Mouse (Mus musculus) embryonic facial prominence, embryonic 12.5 days (tissue): Measurements from ENCODE around the gene Gm14685. TPM values are rescaled to one million over a fixed set of nuclear protein-coding genes. Genes with fewer than 3 reads are reported as not detected.
"Not testable (repeated sequence)": the region's sequence is repeated elsewhere in the genome, so short reads cannot be mapped to it uniquely, and the experiment has no call there.

Source experiments
- ATAC-seq: fragments of 200-750 bp; cut with Nextera tagmentation; 2 replicates; pipeline ENCODE4 v1.8.0; 2017; ENCODE audit not compliant: insufficient number of reproducible peaks, insufficient read depth, low FRiP score, low TSS enrichment
- H3K27ac ChIP-seq: fragments of 300-500 bp; sonication (generic); 2 replicates; pipeline ENCODE4 v1.5.1; 2016; ENCODE audit warnings: mild to moderate bottlenecking
- H3K27me3 ChIP-seq: fragments of 300-500 bp; sonication (generic); 2 replicates; pipeline ENCODE4 v1.6.1; 2016; ENCODE audit warnings: mild to moderate bottlenecking, moderate library complexity
- H3K36me3 ChIP-seq: fragments of 300-500 bp; sonication (generic); 2 replicates; pipeline ENCODE4 v1.6.1; 2016; ENCODE audit warnings: mild to moderate bottlenecking
- H3K4me1 ChIP-seq: fragments of 300-500 bp; sonication (generic); 2 replicates; pipeline ENCODE4 v1.6.1; 2016
- H3K4me2 ChIP-seq: fragments of 300-500 bp; sonication (generic); replicated peaks from 2 replicates; pipeline ENCODE4 v1.6.1; 2016; ENCODE audit warnings: mild to moderate bottlenecking, moderate library complexity
- H3K4me3 ChIP-seq: fragments of 300-500 bp; sonication (generic); 2 replicates; pipeline ENCODE4 v1.5.1; 2016; ENCODE audit warnings: mild to moderate bottlenecking
- H3K9ac ChIP-seq: fragments of 300-500 bp; sonication (generic); 2 replicates; pipeline ENCODE4 v1.6.1; 2016; ENCODE audit warnings: mild to moderate bottlenecking, moderate library complexity
- H3K9me3 ChIP-seq: fragments of 300-500 bp; sonication (generic); 2 replicates; pipeline ENCODE4 v1.6.1; 2016; ENCODE audit warnings: mild to moderate bottlenecking, moderate library complexity
- WGBS: fragments of 180-500 bp; shearing (Covaris S2); methylation state at CpG from one replicate; pipeline ENCODE4 v1.1.7; 2016; 5-methylcytosine and 5-hydroxymethylcytosine counted together
- polyA plus RNA-seq: library from polyadenylated mRNA; unstranded; fragments of >200 nt; fragmentation: Nextera tagmentation; extraction: Ambion mirVana; gene quantifications from 2 replicates; pipeline ENCODE4 v1.2.1, GENCODE M21; 2016

The Gm14685 gene
- polyA plus RNA-seq: 0.05 and 0.18 TPM in 2 replicates

DNA sequence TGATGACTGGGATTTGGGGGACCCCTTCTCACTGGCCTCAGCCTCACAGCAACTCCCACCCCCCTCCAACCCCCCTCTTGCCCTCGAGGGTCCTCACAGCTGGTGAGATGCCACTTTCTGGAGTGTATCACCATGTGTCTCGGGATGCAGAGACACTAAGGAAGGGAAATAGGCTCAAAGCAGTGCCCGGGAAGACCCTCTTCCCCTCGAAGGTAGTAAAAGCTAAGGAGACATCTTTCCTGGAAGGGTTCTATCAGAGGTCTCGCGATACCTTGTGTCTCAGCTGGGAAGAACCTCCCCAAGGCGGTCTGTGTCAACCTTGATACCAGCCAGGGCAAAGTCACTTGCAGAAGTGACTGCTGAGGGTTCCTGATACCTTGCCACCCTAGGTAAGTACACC lies at the start of gene Gm14685:
TSS of gene Gm14685 (plus strand) at position 301 of the 400 bp plus-strand sequence.
- no CpG with 5 or more reads among the region's 7 CpGs for WGBS

DNA sequence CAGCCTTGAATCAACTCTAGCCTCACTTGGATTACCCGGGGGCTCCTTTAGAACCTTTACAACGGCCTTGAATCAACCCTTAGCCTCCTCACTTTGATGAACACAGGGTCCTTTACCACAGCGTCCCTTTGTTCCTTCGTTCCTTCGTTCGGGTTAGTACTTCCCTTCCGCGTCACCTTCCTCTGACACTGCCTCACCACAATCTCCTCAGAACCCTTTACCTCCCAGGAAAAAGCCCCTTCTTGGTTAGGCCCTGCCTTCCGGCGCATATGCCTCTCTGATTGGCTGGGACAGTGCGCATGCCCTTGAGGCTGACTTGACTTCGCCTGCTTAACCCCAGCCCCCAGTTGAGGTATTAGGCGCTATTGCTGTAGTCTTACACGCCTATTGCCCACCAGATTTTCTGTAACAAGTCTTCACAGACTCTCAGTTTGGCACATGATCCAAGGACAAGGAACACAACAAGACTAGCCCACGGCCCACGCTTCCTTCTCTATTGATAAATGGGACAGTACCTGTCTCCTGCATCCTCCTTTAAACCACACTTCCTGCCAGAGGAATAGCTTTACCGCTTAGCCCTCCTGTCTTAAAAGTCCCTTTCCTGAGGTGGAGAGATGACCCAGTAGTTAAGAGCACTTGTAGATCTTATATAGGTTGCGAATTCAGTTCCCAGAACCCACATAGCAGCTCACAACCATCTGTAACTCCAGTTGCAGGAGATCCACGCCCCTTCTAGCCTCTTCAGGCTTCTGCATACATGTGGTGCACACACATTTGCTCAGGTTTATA lies 34.4 kb upstream of the Gm14685 start, which contains the start of gene Xlr4a:
TSS of gene Xlr4a (minus strand) at position 212 of the 789 bp plus-strand sequence.
- H3K27ac ChIP-seq, H3K4me1 ChIP-seq, H3K27me3 ChIP-seq, H3K4me2 ChIP-seq, H3K4me3 ChIP-seq, ATAC-seq, H3K9me3 ChIP-seq, H3K36me3 ChIP-seq, H3K9ac ChIP-seq: not testable (repeated sequence)
- 80% methylated on average over 19 of the region's 19 CpGs for WGBS

More for the DNA sequence above, at the start of gene Gm14685:
- ATAC-seq, H3K4me3 ChIP-seq, H3K27ac ChIP-seq, H3K9me3 ChIP-seq, H3K36me3 ChIP-seq, H3K4me1 ChIP-seq, H3K27me3 ChIP-seq, H3K4me2 ChIP-seq, H3K9ac ChIP-seq: not testable (repeated sequence)

DNA sequence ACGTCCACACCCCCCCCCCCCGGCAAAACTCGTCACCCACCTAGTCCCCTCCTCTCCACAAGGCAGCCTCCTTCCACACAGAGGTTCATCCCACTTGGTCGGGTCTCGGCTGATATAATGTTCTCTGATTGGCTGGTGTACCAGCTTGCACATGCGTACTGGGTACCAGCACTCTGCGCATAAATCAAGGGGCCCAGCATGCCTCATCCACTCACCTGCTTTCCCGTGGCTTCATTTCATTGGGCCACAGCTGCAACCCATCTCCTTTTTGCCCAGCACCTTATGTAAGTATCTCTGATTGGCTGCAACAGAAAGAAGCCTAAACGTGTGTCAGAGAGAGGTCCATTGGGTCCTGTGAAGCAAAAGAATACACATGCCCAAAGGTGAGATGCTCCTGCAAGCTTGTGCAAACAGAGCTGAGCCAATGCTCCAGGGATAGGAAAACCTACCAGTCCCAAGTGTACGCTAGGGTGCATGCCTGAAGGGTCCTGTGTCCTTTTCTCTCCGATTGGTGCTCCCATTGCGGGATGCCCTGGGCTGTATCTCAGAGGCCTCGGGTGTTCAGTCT lies 19.8 kb upstream of the Gm14685 start, which contains the start of gene Xlr3a:
TSS of gene Xlr3a (minus strand) at position 155 of the 568 bp plus-strand sequence.
- H3K27me3 ChIP-seq, H3K4me3 ChIP-seq, ATAC-seq, H3K9ac ChIP-seq, H3K4me2 ChIP-seq, H3K4me1 ChIP-seq, H3K27ac ChIP-seq, H3K9me3 ChIP-seq, H3K36me3 ChIP-seq: not testable (repeated sequence)
- WGBS: 72% methylated on average over 13 of the region's 13 CpGs

DNA sequence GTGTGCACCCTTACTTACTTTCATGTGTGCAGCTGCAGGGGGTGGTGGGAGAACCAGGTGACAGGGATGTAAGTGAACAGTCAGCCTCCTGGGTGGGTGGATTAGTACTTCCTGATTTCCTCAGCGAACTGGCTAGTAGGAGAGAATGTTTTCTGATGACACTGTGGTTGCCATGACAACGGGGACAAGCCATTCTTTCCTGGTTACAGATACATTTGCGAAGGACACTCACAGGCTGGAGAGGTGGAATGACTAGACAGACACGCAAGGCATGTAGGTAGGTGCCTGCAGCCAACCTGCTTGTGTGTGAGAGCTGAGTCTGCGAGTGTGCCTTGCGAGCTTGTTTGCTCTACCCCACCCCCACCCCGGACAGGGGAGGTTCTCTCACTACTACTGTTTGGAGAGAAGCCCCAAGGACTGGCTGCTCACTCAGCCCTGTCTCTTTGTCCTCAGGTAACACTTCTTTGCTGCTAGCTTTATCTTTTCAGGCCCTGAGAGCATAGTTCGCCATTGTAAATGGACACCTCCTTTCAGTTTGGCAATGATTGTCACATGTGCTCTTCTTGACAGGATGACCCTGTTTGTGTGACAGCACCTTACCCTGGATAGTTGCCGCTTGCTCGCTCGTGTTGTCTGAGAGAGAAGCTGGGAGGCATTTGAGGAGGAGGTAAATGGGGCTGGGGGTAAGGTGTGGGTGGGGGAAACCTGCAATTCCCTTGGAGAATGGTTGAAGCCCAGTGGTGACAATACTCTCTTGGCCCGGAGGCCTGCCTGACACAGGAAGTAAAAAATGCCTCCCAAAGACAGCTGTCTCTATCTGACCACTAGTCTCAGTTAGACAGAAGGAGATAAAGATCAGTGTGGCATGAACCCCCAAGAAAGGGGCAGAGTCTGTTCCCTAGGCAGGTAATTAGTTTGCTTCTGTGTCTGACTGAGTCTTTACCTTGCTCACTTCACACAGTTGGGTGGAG lies 6.3 kb downstream of the Gm14685 start:
- not testable (repeated sequence) for H3K36me3 ChIP-seq, H3K27ac ChIP-seq, H3K9me3 ChIP-seq, H3K4me2 ChIP-seq, H3K4me1 ChIP-seq, H3K27me3 ChIP-seq, H3K9ac ChIP-seq, ATAC-seq, H3K4me3 ChIP-seq
- WGBS: no CpG with 5 or more reads among the region's 12 CpGs

DNA sequence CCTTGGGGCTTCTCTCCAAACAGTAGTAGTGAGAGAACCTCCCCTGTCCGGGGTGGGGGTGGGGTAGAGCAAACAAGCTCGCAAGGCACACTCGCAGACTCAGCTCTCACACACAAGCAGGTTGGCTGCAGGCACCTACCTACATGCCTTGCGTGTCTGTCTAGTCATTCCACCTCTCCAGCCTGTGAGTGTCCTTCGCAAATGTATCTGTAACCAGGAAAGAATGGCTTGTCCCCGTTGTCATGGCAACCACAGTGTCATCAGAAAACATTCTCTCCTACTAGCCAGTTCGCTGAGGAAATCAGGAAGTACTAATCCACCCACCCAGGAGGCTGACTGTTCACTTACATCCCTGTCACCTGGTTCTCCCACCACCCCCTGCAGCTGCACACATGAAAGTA lies 26.4 kb downstream of the Gm14685 start:
- H3K27me3 ChIP-seq, H3K4me1 ChIP-seq, H3K9ac ChIP-seq, ATAC-seq, H3K36me3 ChIP-seq, H3K4me3 ChIP-seq, H3K9me3 ChIP-seq, H3K27ac ChIP-seq, H3K4me2 ChIP-seq: not testable (repeated sequence)
- WGBS: no CpG with 5 or more reads among the region's 7 CpGs

DNA sequence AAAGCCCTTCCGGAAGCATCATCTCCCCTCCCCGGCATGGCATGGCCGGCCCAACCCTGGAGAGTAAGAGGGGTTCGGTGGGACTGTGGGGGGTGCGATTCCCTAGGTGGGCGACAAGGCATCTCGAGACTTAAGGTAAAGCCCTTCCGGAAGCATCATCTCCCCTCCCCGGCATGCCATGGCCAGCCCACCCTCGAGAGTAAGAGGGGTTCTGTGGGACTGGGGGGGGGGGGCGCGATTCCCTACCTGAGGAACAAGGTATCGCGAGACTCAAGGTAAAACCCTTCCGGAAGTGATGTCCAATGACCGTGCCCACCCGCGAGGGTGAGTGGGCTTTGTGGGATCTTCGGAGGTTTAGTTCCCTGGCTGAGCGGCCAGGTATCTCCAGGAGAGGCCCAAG lies 31.6 kb downstream of the Gm14685 start, which contains the start of gene Xlr5b:
TSS of gene Xlr5b (plus strand) at position 301 of the 400 bp plus-strand sequence.
- not testable (repeated sequence) for H3K27me3 ChIP-seq, H3K4me2 ChIP-seq, H3K9me3 ChIP-seq, H3K36me3 ChIP-seq, H3K27ac ChIP-seq, ATAC-seq, H3K4me3 ChIP-seq, H3K9ac ChIP-seq, H3K4me1 ChIP-seq
- no CpG with 5 or more reads among the region's 20 CpGs for WGBS

DNA sequence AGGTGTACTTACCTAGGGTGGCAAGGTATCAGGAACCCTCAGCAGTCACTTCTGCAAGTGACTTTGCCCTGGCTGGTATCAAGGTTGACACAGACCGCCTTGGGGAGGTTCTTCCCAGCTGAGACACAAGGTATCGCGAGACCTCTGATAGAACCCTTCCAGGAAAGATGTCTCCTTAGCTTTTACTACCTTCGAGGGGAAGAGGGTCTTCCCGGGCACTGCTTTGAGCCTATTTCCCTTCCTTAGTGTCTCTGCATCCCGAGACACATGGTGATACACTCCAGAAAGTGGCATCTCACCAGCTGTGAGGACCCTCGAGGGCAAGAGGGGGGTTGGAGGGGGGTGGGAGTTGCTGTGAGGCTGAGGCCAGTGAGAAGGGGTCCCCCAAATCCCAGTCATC lies 32.5 kb downstream of the Gm14685 start, which contains the start of gene DXBay18:
TSS of gene DXBay18 (minus strand) at position 101 of the 400 bp plus-strand sequence.
- WGBS: no CpG with 5 or more reads among the region's 7 CpGs
- H3K9me3 ChIP-seq, H3K36me3 ChIP-seq, ATAC-seq, H3K9ac ChIP-seq, H3K4me2 ChIP-seq, H3K27ac ChIP-seq, H3K4me3 ChIP-seq, H3K27me3 ChIP-seq, H3K4me1 ChIP-seq: not testable (repeated sequence)

DNA sequence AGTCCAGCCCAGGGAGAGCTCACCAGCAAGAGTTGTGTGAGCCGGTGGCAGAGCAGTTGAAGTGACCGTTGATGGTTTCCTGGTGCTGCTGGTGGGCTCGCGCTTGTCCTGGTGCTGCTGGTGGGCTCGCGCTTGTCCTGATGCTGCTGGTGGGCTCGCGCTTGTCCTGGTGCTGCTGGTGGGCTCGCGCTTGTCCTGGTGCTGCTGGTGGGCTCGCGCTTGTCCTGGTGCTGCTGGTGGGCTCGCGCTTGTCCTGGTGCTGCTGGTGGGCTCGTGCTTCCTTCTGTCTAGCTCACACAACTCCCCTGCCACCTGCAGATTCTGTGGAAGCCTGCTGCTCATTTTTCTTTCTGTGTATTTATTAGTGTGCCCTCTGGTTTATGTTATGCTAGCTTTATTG lies 60.0 kb downstream of the Gm14685 start, which contains the start of gene Spin2d:
TSS of gene Spin2d (minus strand) at position 101 of the 400 bp plus-strand sequence.
- ATAC-seq, H3K36me3 ChIP-seq, H3K27ac ChIP-seq, H3K9ac ChIP-seq, H3K4me3 ChIP-seq, H3K4me2 ChIP-seq, H3K4me1 ChIP-seq, H3K9me3 ChIP-seq, H3K27me3 ChIP-seq: not testable (repeated sequence)
- 90% methylated on average over 8 of the region's 15 CpGs for WGBS

Other genes starting within 250 kb of the Gm14685 start
- 81.4 and 81.7 TPM in 2 replicates for gene Cetn2, start 198.6 kb upstream of the Gm14685 start, polyA plus RNA-seq
- gene Nsdhl, start 198.5 kb upstream of the Gm14685 start, polyA plus RNA-seq: 24.5 and 26.2 TPM in 2 replicates
- 11.3 TPM in 2 replicates for gene Zfp185, start 129.7 kb upstream of the Gm14685 start, polyA plus RNA-seq
- 0.09 TPM in 1 of 2 replicates, not detected in the other for gene Pnma5, start 79.9 kb upstream of the Gm14685 start, polyA plus RNA-seq
- gene Pnma3, start 52.3 kb upstream of the Gm14685 start, polyA plus RNA-seq: 0.10 and 0.35 TPM in 2 replicates
- gene Xlr4a, start 34.6 kb upstream of the Gm14685 start, polyA plus RNA-seq: 0.68 and 1.1 TPM in 2 replicates
- 1.9 and 3.6 TPM in 2 replicates for gene Xlr3a, start 20.0 kb upstream of the Gm14685 start, polyA plus RNA-seq
- not detected in 2 replicates for gene Xlr5b, start 31.7 kb downstream of the Gm14685 start, polyA plus RNA-seq
- gene DXBay18, start 32.4 kb downstream of the Gm14685 start, polyA plus RNA-seq: not detected in 2 replicates
- gene Spin2d, start 59.9 kb downstream of the Gm14685 start, polyA plus RNA-seq: not detected in 2 replicates
- 10.4 and 11.2 TPM in 2 replicates for gene Xlr3b, start 75.2 kb downstream of the Gm14685 start, polyA plus RNA-seq
- gene Xlr4b, start 97.3 kb downstream of the Gm14685 start, polyA plus RNA-seq: 0.64 and 0.69 TPM in 2 replicates
- gene F8a, start 111.2 kb downstream of the Gm14685 start, polyA plus RNA-seq: 11.6 and 11.8 TPM in 2 replicates
- gene Xlr4c, start 126.1 kb downstream of the Gm14685 start, polyA plus RNA-seq: 0.47 TPM in 1 of 2 replicates, not detected in the other
- not detected in 2 replicates for gene Xlr3c, start 148.3 kb downstream of the Gm14685 start, polyA plus RNA-seq
- gene Xlr5a, start 175.9 kb downstream of the Gm14685 start, polyA plus RNA-seq: not detected in 2 replicates
- not detected in 2 replicates for gene Xlr5c, start 175.9 kb downstream of the Gm14685 start, polyA plus RNA-seq
- not detected in 2 replicates for gene Gm45015, start 219.8 kb downstream of the Gm14685 start, polyA plus RNA-seq
- gene Zfp275, start 225.6 kb downstream of the Gm14685 start, polyA plus RNA-seq: 21.2 and 21.6 TPM in 2 replicates